Mouse (Mus musculus) megakaryocyte, embryonic 14.5 days (primary cell): Measurements from ENCODE around the gene Tmod2.

ENCODE experiments used
- FLI1 ChIP-seq: IDR thresholded peaks from 2 replicates; pipeline ENCODE4 v1.6.1; 2012; ENCODE audit warnings: low read length, inconsistent platforms, mixed read lengths
- GATA1 ChIP-seq: IDR thresholded peaks from 3 replicates; pipeline ENCODE4 v1.6.1; 2012; ENCODE audit warnings: mixed read lengths, low read length, inconsistent platforms, borderline replicate concordance

DNA sequence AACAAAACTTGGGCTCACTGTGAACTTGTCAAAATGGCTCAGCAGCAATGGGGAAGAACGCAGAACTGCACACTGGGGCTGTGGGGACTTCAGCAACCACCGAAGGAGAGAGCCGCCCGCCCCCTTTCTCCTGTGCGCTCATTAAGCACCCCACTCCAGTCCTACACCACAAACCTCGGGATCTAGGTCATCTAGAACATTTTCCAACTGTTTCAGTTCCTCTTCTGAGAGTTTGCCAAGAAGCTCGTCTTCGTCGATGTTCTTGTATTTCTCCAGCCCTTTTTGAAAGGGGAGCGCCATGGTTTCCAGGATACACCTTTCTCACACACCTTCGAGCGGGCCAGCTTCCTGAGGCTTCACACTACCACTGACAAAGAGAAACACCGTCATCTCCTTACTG is 14.1 kb downstream of the Tmod2 start:
- TF ChIP-seq GATA1 (no peak), FLI1 (no peak)
